Mouse (Mus musculus) testis, postnatal 10 days (tissue): ENCODE results near the gene 4930578G10Rik.
"Not testable (repeated sequence)": the region's sequence is repeated elsewhere in the genome, so short reads cannot be mapped to it uniquely, and the experiment has no call there.

ENCODE experiments used
- DNase-seq: peaks from one replicate; pipeline ENCODE4 v3.0.0; 2021; ENCODE audit warnings: low spot score

4930578G10Rik gene

DNA sequence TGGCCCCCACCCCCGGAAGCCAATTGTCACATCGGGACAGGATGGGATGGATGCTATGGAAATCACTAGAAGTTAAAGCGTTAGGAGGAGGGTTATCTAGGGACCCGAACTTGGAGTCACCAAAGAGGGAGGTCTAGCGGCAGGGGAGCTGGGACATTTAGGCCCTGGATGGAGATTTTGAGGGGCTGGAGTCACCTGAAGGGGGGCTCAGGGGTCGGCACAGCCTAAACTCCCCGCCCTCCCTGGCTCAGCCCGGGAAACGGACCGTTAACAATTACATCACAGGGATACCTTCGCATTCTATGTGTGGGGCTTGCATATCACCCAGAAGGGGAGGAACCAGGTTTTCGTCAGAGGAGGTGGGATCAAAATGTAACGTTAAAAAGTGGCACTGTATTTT is at the start of gene 4930578G10Rik:
TSS of gene 4930578G10Rik (plus strand) at position 301 of the 400 bp plus-strand sequence.
- not testable (repeated sequence) for DNase-seq

DNA sequence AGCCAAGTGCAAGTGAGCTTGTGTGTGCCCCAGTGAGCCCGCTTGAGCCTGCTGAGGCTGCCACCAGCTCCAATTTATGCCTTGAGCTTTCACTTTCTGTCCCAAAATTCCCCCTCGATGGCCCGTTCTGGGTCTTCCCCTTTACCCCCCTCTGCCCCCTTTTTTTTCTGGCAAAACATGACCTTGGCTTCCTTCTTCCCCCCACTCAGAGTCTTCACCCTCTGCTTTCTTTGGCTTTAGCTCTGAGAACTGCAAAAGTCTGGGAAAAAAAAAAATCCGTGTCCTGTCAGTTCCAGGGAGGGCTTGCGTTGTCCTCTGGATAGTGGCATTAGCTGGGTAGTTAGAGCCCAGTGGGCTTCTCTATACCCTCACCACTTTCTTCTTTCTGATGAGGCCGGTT is 21.1 kb downstream of the 4930578G10Rik start, which contains the start of gene Ccl19:
TSS of gene Ccl19 (minus strand) at position 101 of the 400 bp plus-strand sequence.
- DNase-seq: not testable (repeated sequence)

DNA sequence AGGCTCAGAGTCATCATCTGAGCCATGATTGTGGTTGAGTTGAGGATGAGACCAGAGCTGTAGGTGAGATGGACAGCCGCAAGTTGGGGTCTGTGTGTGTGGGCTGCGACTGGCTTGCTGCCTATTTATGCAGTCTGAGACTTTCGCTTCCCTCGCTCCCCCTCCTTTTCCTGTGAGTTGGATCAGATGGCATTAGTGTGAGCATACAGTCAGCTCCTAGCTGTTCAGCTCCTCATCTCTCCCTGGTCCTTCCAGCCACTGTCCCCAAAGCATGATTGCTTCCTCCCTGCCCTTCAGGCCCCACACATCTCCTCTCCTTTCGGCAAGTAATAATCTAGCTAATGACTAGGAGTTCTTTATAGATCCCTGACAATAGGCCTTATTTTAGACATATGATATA is 38.5 kb downstream of the 4930578G10Rik start, which contains the start of gene Ccl21a:
TSS of gene Ccl21a (minus strand) at position 101 of the 400 bp plus-strand sequence.
- DNase-seq: not testable (repeated sequence)

DNA sequence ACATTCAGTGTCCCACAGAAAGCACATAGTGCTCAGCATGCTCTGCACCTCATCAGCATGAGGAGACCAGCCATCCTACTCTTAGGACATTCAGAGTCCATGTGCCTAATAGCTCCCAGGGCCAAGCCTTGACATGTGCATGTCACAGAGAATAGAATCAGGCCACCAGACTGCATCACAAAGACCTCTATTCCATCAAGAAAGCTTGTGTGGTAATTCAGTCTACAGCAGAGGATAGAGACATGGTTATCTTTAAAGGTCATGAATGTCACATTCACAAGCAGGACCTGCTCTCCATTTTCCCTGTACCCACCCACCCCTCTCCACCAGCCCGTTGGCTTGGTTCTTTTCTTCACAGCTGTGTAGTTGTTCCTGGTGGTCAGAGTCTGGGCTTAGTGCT is 118.4 kb downstream of the 4930578G10Rik start, which contains the start of gene Fam205a1:
TSS of gene Fam205a1 (minus strand) at position 101 of the 400 bp plus-strand sequence.
- not testable (repeated sequence) for DNase-seq

DNA sequence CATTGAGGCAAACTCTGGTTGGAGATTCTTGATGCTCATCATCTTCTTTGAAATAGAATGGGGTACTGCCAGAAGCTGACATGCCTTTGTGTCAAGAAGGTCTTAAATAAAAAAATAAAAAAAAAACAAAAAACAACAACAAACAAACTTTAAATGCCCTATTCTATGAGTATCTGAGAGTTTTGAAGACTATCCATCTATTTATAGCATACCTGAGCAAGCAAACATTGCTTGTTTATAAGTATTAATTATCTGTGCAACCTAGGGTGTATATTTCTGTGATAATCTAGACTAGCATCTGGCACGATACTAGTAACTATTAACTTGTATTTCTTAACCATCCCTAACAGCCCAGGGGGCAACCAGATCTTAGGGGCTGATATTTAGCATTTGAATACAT is 121.3 kb downstream of the 4930578G10Rik start, which contains the start of gene Gm12394:
TSS of gene Gm12394 (minus strand) at position 101 of the 400 bp plus-strand sequence.
- DNase-seq: not testable (repeated sequence)

DNA sequence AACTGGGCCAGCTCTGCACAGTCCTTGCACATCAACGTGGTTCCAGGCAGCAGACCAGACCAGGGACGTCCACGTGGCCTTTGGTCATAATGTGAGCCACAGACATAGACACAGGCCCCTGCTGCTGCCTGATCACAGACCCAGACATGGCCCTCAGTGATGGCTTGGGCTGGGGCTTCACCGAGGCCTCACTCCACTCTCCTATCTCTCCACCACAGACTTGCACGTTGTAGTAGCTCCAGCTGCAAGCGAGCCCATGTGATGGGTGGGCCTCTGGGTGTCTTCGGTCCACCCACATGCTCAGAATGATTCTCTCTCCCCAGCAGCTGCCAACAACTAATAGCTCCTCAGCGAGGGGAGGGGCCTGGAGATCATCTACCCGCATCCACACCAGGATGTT is 125.1 kb downstream of the 4930578G10Rik start:
- not testable (repeated sequence) for DNase-seq

DNA sequence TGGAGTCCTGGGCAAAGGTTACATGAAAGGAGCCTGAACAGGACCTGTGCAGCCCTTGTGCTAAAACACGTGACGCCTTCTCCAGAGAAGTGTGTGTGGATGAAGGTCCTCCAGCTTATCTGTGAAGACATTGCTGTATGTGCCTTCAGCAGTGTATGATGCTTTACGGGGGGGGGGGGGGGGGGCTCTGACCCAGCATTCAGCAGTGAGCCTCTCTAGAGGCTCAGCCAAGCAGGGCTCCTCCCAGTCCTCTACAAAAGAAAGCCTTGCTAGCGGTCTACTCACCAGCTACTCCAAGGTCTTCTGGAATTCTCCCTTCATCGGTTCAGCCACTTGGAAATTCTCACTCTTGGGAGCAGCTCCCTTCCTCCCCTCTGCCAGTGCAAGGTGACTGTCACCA is 128.1 kb downstream of the 4930578G10Rik start:
- not testable (repeated sequence) for DNase-seq

DNA sequence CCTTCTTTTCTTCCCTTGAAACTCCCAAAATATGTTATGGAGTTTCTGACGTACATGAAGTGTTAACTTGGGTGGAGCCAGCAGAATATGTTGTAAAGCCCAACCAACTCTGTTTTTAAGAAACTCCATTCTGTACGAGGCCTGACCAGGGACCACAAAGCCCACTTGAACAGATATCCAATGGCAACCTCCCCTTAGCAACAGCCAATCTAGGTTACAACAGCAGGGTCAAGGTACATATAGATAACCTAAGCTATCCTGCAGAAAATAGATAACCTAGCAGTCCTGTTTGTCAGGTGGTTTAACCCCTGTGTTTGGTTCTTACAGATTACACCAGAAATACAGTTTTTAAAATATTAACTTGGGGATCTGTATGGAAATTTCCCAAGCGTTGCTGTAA is 132.0 kb downstream of the 4930578G10Rik start:
- DNase-seq: no peak

DNA sequence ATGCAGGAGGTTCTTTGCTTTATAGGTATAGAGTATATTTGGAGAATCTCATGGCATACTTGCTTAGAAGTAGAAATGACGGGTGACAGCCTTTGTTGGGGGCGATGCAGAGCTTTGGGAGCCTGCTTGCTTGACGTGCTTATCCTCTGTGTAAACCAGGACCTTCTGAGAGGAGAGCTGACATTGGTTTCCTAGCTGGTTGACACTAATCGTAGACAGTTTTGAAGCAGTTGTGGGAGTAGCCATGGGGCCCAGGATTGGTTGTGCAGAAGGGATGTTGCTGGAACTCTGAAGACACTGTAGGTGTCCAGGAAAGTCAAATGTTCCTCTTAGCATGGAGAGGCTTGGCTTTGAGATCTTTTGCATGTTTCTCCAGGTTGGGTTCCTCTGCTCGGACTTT is 132.8 kb downstream of the 4930578G10Rik start:
- DNase-seq: no peak

DNA sequence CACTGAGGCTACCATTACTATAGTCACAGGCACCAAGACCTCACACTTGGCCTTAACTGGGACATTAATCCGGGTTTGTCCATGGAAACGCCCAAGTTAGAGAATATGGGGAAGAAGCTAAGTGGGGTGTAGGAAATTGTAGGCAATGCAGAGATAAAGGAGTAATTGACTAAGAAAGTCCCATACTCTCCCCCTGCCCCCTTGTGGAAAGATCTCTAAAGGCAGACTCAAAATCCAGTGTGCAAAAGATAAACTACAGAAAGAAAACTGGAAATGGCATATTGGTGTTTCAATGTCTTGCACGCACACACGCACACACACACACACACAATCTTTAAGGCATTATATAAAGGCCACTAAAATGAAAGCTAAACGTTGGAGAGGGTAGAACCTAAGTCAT is 135.4 kb downstream of the 4930578G10Rik start:
- DNase-seq: peak; percentile 19

DNA sequence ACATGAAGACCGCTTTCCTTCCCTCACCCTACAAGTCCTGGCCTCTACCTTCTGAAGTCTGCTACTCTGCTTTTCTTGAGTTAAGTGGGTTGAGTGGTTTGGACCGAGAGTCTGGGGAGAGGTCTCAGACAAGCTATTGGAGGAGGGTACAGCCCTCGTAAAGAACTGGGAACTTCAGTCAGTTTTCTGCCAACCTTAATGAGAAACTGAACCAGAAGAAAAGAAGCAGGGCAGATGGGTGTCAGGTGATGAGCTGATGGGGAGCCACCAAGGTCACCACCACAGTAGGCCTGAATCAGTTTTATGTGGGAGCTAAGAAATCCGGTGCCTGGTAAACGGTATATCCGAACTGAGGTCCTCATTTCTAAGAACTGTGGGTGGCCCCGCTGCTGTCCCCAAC is 136.8 kb downstream of the 4930578G10Rik start:
- peak; percentile 10 for DNase-seq

DNA sequence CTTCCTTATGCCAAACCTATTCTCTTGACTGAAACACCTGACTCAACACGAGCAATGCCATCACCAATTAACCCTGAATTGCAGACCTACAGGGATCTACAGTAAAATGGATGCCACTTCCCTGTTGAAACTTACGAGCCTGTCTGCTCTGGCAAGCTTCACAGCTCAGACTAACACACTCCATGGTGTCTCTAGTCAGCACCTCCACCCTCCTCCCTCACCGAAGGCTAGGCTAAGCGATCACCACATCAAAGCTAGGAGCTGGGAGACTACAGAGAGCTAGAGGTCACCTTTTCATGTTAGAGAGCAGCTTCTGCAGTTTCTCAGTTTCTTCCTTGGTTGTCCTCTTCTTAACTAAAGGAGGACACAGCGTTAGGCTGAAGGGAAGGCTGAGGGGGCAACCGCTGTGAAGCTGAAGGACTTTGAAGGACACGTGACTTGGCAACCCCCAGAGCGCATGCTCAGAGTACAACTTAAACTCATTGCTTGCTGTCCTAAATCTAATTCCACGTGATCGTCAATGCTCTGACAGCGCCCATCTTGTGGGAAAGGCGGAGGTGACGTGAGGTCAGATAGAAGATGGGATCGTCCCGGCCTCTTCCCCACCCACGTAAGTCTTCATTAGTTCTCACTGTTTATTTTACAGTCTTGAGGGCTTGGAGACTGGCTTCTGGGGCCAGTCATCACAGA is 137.5 kb downstream of the 4930578G10Rik start:
- peak; percentile 35 for DNase-seq

DNA sequence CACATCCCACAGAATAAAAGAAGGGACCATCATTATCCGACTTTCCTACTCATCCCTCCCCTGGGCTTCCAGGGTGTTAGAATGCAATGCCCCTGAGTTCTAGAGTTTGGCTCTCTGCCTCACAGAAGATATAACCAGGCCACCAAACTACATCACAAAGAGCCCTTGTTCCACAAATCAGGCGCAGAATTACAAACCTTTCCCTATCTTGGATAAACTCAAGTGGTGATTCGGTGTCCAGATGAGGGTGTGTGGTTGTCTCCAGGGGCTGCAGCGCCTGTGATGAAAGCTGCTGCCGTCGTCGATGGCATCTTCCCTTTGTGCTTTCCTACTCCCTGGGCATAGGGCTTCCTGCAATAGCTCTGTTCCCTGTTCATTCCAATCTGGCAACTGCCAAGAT is 138.8 kb downstream of the 4930578G10Rik start, which contains the start of gene Fam205c:
TSS of gene Fam205c (minus strand) at position 101 of the 400 bp plus-strand sequence.
- DNase-seq: peak; percentile 30

DNA sequence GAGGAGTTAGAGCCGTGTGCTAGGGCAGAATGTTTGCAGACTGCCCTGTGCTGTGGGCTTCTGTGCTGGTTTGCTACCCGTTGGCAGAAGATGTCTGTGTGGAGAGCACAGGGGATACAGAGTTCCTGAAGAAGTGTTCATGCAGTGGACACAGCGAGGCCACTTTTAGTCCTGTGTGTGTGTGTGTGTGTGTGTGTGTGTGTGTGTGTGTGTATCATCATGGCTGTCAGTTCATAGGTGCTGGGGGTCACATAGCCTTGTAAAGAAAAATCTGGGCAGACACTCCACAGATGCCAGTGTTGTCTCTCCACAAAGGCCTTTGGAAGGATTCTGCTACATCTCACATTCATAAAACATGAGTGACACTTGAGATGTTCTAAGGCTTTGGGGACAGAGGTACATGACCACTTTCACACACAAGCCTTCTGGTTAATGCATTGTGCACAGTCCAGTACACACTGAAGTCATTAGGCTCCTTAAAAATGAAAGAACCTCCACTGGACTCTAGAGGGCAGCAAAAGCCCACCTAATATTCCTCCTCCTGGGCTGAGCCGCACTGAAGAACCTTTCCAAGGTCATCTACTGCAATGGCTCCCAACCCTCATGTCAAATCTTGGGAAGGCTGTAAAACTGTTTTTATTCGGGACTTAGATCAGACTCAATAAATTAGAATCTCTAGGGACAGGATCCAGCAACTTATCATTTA is 141.4 kb downstream of the 4930578G10Rik start:
- DNase-seq: peak; percentile 53

DNA sequence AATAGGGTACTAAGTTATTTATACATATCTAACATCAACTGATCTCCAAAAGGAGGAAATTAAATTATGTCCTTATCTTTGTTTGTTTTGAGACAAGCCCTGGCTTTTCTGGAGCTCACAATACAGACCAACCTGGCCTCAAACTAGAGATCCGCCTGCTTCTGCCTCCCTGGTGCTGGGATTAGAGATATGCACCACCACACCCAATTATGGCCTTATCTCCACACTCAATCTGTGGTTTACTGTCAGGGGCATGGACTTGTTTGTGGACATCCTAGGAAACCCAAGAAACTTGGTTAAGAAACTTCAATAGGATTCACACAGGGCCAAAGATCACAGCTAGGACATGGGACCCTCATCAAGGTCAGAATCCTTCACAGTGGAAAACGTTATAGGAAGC is 142.3 kb downstream of the 4930578G10Rik start:
- peak; percentile 5 for DNase-seq

DNA sequence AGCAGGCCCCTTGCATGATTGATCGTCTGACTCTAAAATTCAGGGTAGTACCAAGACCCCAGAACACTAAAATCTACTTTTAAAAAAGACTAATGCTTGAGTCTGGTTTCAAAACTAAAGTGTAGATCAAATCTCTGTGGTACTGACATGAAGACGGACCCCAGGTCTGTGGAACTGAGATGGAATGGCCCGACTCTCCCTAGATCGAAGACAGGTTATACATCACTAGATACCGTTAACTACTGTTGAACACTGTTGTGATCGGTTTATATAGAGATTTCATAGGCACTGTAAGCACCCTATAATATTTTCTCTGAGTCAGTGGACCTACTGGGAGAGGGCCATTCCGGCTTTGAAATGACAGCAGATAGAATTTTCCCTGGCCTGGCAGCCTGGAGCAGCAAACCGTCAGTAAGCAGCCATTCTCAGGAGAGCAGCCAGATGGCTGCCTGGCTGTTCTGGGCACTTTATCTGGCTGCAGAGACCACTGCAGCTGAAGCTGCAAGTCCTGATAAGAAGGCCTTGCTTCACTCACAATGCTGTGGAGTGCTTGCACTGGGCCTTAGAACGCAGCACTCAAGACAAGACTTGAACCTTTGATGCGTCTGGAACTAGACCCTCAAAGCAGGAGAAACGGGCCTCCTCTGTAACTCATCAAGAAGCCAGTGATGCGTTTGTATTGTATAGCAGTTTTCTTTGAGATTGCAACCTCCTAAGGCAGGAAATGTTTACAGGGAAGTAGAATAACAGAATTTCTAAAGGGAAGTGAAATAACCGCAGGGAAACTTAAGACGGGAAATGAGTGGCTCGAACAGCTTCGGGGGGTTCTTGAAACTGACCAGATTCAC is 144.7 kb downstream of the 4930578G10Rik start:
- DNase-seq: no peak

DNA sequence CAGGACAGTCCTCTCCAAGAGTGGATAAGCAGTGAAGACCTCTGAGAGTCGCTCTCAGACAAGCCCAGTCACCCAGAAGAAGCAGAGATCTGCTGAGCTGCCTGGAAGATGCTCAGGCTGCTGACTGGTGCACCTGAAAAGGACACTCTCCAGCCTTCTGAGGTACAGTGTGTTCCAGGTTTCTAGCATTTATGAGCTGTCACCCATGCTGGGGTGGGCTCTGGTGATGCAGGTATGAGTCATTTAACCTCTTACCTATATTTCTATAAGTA is 145.3 kb downstream of the 4930578G10Rik start:
- DNase-seq: no peak

DNA sequence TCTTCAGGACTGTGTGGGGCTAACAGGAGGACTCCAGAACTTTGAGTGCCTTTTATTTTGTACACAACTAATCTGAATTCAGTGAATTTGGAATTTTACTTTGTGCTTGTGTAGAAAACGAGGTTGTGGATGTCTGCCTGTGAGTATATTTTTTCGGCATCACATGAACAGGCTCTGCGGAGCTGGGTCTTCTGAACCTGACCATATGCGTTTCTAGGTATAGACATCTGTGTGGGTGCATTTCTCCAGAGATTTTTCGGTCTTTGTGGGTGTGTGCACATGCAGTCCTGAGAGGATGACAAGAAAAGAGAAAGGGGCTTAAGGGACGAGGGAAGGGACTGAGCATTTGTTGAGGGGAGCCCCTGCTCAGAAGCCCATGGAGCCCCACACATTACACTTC is 151.6 kb downstream of the 4930578G10Rik start:
- DNase-seq: peak; percentile 21

DNA sequence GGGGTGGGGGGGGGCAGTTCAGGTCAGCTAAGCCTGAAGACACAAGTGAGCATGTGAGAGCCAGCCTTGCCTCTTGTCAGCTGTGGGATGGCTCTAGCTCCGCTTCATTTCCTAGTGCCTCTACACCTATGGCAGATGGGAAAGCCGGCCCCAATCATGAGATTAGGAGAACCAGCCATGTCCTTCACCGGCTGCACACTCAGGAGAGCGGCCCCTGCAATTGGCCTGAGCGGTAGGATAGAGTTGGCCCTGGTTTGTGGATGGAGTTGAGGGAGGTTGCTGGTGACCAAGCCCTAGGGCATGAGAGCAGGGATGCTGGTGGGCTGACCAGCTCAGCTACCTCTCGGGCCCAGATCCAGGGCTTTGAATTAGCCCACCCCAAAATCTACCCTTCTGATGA is 153.5 kb downstream of the 4930578G10Rik start:
- DNase-seq: peak; percentile 29

DNA sequence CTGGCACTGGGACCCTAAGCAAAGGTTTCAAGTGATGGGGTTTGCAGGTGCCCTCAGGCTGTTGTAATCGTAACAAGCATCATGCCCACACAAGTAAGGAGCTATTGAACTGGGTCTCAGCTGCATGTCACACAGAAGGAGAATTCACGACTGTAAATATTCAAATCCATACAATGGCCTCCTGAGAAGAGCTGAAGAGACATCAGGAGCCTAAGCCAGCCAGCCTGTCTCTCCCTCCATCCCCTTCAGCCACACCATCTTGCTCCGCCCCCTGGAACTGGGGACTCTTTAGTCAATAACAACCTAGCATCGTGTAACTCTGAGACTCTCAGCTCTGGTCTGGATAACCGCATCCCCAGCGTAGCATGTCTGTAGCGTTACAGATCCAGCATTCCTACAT is 155.8 kb downstream of the 4930578G10Rik start:
- DNase-seq: peak; percentile 21

DNA sequence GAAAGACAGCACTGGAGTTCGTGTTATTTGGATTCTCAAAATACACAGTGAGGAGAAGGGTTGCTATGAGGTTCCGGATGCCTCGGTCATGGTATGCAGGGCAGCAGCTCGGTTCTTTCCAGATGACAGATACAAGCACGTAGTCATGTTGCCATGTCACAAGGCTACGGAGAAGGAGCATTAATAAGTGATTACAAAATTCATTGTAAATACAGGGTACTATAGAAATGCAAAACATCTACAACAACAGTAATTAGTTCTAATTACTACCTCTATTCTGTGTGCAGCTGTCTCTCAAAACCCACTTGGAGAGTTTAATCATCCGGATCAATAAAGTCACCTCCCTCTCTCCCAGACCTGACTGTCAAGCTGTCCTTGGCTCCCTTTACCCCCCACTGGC is 159.8 kb downstream of the 4930578G10Rik start:
- no peak for DNase-seq
